Mouse (Mus musculus) right cerebral cortex, postnatal 10 days (tissue): ENCODE results near the gene Matn1.

ENCODE experiments used
- DNase-seq, 2 experiments: peaks; one replicate each; pipeline ENCODE4 v3.0.0; 2021; ENCODE audit warnings: low spot score in 2 of 2

Gene Matn1

GRCm38 (mm10) chr4:130944112-130944511 is at the start of gene Matn1:
Gene Matn1 (plus strand): TSS chr4:130944385.
- DNase-seq: no peak

GRCm38 (mm10) chr4:130895701-130896100 is 48.5 kb upstream of the Matn1 start:
- DNase-seq: no peak

DNA sequence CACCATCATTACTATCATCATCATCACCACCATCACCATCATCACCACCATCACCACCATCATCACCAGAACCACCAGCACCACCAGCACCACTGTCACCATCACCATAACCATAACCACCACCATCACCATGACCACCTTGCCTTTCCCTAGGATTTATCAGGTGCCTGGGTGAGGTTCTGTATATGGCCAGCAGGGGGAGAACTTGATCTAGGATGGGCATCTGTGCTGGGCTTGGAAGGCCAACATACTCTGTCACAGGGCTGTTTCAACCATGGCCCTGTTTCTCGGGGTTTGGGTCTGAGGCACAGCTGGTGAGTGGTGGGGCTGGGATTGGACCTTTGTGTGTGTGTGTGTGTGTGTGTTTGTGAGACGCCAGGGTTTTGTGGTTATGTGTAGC is 47.8 kb upstream of the Matn1 start:
- peak; percentile 58 to 60 for DNase-seq

DNA sequence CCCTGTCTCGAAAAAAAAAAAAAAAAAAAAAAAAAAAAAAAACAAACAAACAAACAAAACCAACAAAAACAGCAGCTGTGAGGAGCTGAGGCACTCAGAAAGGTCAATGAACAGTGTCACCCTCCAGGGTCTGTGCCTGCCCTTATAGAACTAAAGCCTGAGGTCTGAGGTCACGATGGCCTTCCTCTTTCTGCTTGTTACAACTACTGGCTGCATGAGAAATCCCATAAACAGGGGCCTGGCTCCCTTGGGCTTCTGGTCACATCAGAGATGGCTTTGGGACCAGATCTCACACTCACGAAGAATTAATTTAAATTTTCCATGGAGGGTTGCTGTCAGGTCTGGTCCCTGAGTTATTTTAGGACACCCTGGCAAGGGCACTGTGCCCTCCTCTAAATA is 44.8 kb upstream of the Matn1 start:
- no peak for DNase-seq

GRCm38 (mm10) chr4:130899782-130900427 is 44.3 kb upstream of the Matn1 start:
- DNase-seq: no peak

GRCm38 (mm10) chr4:130900746-130901145 is 43.4 kb upstream of the Matn1 start:
- DNase-seq: no peak

GRCm38 (mm10) chr4:130902289-130902781 is 41.9 kb upstream of the Matn1 start:
- no peak for DNase-seq

DNA sequence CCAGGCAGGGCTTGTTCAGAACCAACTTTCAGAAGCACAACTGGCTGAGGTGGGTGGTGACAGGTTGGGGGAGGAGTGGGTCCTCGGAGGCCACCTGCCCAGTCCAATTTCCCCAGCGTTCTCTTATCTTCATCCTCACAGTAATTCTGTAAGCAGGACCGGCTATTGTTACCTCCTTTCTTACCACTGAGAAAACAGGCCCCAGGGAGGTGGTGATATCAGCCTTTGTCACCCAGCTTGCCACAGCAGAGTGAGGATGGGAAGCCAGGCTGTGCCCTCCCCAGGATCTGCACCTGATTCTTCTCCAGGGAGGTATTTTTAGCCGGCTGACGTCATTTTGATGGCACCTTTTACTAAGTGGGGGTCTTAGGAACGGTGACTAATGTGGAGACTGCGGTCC is 39.2 kb upstream of the Matn1 start:
- no peak for DNase-seq

GRCm38 (mm10) chr4:130905882-130906281 is 38.3 kb upstream of the Matn1 start:
- no peak for DNase-seq

GRCm38 (mm10) chr4:130906296-130906695 is 37.9 kb upstream of the Matn1 start:
- DNase-seq: peak; percentile 68 to 71

- no peak for DNase-seq
Observed at GRCm38 (mm10) chr4:130907200-130908069, 36.8 kb upstream of the Matn1 start.

- DNase-seq: no peak
Observed at GRCm38 (mm10) chr4:130908133-130908532, 36.1 kb upstream of the Matn1 start.

- DNase-seq: peak; percentile 44 to 57
Observed at GRCm38 (mm10) chr4:130909167-130909874, 34.9 kb upstream of the Matn1 start.

DNA sequence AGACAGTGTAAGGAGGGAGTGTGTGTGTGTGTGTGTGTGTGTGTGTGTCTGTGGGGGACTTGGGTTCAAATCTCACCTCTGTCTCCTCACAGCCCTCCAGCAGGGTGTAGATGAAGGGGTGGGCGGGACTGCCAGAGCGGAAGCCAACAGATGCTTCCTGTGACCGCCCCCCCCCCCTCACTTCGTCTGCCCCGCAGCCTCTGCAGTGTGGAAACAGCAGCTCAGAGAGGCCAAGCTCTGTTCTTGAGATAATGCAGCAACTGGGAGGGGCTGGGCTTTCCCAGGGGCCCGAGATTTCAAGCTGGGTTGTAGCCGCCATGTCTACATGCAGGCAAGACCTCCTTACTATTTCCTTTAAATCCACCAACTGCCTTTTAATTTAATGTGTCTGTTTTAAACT is 33.5 kb upstream of the Matn1 start:
- no peak for DNase-seq

- DNase-seq: no peak
Observed at GRCm38 (mm10) chr4:130912626-130913025, 31.6 kb upstream of the Matn1 start.

DNA sequence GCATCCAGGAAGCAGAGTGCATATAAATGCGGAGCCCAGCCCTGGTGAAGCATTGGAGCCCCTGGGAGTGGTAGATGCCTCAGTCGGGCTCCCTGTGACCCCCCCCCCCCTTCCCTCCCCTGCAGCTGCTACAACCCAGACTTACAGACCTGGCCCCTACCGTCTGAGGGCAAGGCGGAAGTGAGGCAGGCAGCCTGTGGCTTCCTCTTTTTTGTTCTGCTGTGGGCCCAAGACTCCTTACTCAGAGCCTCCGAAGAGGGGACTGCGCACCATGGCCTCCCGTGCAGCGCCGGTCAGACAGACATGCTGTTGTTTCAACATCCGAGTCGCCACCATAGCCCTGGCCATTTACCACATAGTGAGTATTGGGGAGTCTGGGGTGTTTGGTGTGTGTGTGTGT is 31.1 kb upstream of the Matn1 start, which contains the start of gene Laptm5:
TSS of gene Laptm5 (plus strand) at position 49 of the 400 bp plus-strand sequence.
- peak; percentile 53 to 59 for DNase-seq

- DNase-seq: no peak
Observed at GRCm38 (mm10) chr4:130913511-130913910, 30.7 kb upstream of the Matn1 start.

- DNase-seq: peak in 1 of 2 experiments; percentile 58
Observed at GRCm38 (mm10) chr4:130914011-130914410, 30.2 kb upstream of the Matn1 start.

GRCm38 (mm10) chr4:130914527-130914926 is 29.7 kb upstream of the Matn1 start:
- no peak for DNase-seq

DNA sequence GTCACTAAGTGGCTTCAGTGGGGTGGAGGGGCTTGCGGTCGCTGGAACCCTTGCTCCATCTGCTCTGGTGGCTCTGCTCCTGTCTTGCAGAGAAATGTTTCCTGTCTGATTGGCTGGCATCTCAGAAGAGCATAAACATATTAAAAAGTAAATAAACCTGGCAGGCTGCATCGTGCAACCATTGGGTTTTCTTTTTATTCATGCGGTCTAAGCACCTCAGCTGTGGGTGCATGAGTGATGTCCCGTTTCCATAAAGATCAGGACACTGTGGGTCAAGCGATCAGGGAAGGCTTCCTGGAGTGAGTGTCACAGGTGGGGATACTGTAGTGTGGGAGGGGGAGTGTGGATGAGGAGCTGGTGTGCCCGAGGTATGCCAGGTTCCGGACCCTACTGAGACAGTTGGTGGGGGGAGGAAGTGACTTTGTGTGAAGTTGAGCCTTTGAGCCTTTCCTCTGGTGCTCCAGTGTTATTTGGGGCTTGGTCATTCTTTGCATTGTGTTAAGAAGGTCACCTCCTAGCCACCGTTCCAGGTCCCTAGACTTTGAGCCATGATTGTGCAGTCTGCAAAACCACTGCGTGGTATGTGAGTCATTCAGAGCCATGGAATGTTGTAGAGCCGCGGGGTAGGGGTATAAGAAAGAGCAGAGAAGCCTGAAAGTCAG is 29.0 kb upstream of the Matn1 start:
- no peak for DNase-seq

- no peak for DNase-seq
Observed at GRCm38 (mm10) chr4:130915668-130916035, 28.5 kb upstream of the Matn1 start.

DNA sequence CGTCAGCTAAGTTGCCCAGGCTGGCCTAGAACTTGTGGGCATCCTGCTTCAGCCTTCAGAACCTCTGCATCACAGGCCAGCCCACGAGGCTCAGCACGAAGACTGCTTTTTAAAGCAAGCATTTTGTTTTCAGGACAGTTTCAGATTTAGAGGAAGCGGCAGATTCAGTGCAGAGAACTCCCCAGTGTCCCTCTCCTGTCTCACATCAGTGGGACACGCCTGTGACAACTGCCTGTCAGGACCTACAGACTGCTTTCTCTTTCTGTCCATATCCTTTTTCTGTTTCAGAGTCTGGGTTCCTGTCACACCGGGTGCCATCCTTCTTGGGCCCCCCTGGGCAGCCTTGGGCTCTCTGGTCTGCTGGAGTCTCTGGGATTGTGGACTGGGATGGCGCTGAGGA is 27.5 kb upstream of the Matn1 start:
- DNase-seq: no peak
